Mouse (Mus musculus) testis, adult 2 months (tissue): ENCODE measurements around the gene Pik3ip1. TPM values are rescaled to one million over a fixed set of nuclear protein-coding genes. Genes with fewer than 3 reads are reported as not detected.

Source experiments
- H3K27ac ChIP-seq: fragments of 200-500 bp; 2 replicates; pipeline ENCODE4 v1.5.1; 2012; ENCODE audit warnings: low read depth, low read length; ENCODE audit not compliant: control insufficient read depth, insufficient read depth
- H3K27me3 ChIP-seq: fragments of 200-500 bp; 2 replicates; pipeline ENCODE4 v1.6.1; 2012; ENCODE audit warnings: mild to moderate bottlenecking, low read length, moderate library complexity; ENCODE audit not compliant: control insufficient read depth, insufficient read depth
- H3K36me3 ChIP-seq: fragments of 200-500 bp; 2 replicates; pipeline ENCODE4 v1.6.1; 2012; ENCODE audit warnings: mild to moderate bottlenecking, low read length; ENCODE audit not compliant: control insufficient read depth, insufficient read depth
- H3K4me1 ChIP-seq: fragments of 200-500 bp; 2 replicates; pipeline ENCODE4 v1.6.1; 2012; ENCODE audit warnings: low read length; ENCODE audit not compliant: control insufficient read depth, insufficient read depth
- H3K4me3 ChIP-seq: fragments of 200-500 bp; 2 replicates; pipeline ENCODE4 v1.5.1; 2012; ENCODE audit warnings: low read depth, mild to moderate bottlenecking, low read length, moderate library complexity, mixed read lengths; ENCODE audit not compliant: control insufficient read depth
- CTCF ChIP-seq: fragments of 200-500 bp; IDR thresholded peaks from 2 replicates; pipeline ENCODE4 v1.5.1; 2012; ENCODE audit warnings: low read depth, mild to moderate bottlenecking, inconsistent platforms, low read length, moderate library complexity; ENCODE audit not compliant: control insufficient read depth, insufficient read depth, insufficient replicate concordance
- POLR2A ChIP-seq: fragments of 200-500 bp; IDR thresholded peaks from 2 replicates; pipeline ENCODE4 v1.6.1; 2012; ENCODE audit warnings: low read depth, mild to moderate bottlenecking, inconsistent platforms, low read length, moderate library complexity; ENCODE audit not compliant: control insufficient read depth
- polyA plus RNA-seq: library from polyadenylated mRNA; depleted of rRNA; stranded (reverse); fragments of >200 nt; gene quantifications from 2 replicates; pipeline ENCODE4 v1.2.3, GENCODE M21; 2012

Pik3ip1 gene
- polyA plus RNA-seq, 1 experiment, result 146 TPM

- Histone ChIP-seq H3K4me3 (no peak overlapping the region), H3K27me3 (no peaks in the 10 kb centered on the region), H3K36me3 (no peaks in the 10 kb centered on the region), H3K4me1 (no peaks in the 10 kb centered on the region), H3K27ac (no peak overlapping the region)
- TF ChIP-seq POLR2A (no peak), CTCF (no peak)
Measured at GRCm38 (mm10) chr11:3302792-3303191, 27.4 kb upstream of the Pik3ip1 start.

- no peak overlapping the region for H3K4me3 ChIP-seq
- no peaks in the 10 kb centered on the region for H3K4me1 ChIP-seq
- H3K36me3 ChIP-seq, result no peaks in the 10 kb centered on the region
- H3K27me3 ChIP-seq, result no peaks in the 10 kb centered on the region
- no peak overlapping the region for H3K27ac ChIP-seq
- no peak for TF ChIP-seq CTCF
- no peak for TF ChIP-seq POLR2A
Measured at GRCm38 (mm10) chr11:3305821-3306220, 24.4 kb upstream of the Pik3ip1 start.

GRCm38 (mm10) chr11:3307875-3308274 lies 22.3 kb upstream of the Pik3ip1 start:
- Histone ChIP-seq H3K4me1 (no peaks in the 10 kb centered on the region), H3K36me3 (no peaks in the 10 kb centered on the region), H3K4me3 (no peak overlapping the region), H3K27ac (no peak overlapping the region), H3K27me3 (no peaks in the 10 kb centered on the region)
- TF ChIP-seq CTCF (no peak), POLR2A (no peak)

GRCm38 (mm10) chr11:3309884-3310283 lies 20.3 kb upstream of the Pik3ip1 start:
- Histone ChIP-seq H3K4me1 (no peaks in the 10 kb centered on the region), H3K36me3 (no peaks in the 10 kb centered on the region), H3K27ac (no peak overlapping the region), H3K27me3 (no peaks in the 10 kb centered on the region), H3K4me3 (no peak overlapping the region)
- no peak for TF ChIP-seq POLR2A
- TF ChIP-seq CTCF, result no peak

GRCm38 (mm10) chr11:3310789-3311585 lies 19.2 kb upstream of the Pik3ip1 start:
- no peaks in the 10 kb centered on the region for H3K27me3 ChIP-seq
- no peaks in the 10 kb centered on the region for H3K4me1 ChIP-seq
- H3K36me3 ChIP-seq, result no peaks in the 10 kb centered on the region
- TF ChIP-seq POLR2A, result no peak
- no peak for TF ChIP-seq CTCF
- H3K4me3 ChIP-seq, result no peak overlapping the region
- no peak overlapping the region for H3K27ac ChIP-seq

GRCm38 (mm10) chr11:3311586-3312347 lies 18.4 kb upstream of the Pik3ip1 start:
- Histone ChIP-seq H3K4me3 (no peak overlapping the region), H3K27me3 (no peaks in the 10 kb centered on the region), H3K36me3 (no peaks in the 10 kb centered on the region), H3K4me1 (no peaks in the 10 kb centered on the region), H3K27ac (no peak overlapping the region)
- TF ChIP-seq CTCF (no peak), POLR2A (no peak)

- no peaks in the 10 kb centered on the region for H3K4me1 ChIP-seq
- TF ChIP-seq POLR2A (no peak), CTCF (no peak)
- no peaks in the 10 kb centered on the region for H3K36me3 ChIP-seq
Measured at GRCm38 (mm10) chr11:3313294-3313693, 16.9 kb upstream of the Pik3ip1 start.

GRCm38 (mm10) chr11:3314148-3314547 lies 16.1 kb upstream of the Pik3ip1 start:
- Histone ChIP-seq H3K4me1 (no peaks in the 10 kb centered on the region), H3K36me3 (no peaks in the 10 kb centered on the region), H3K4me3 (no peak overlapping the region), H3K27ac (no peak overlapping the region), H3K27me3 (no peaks in the 10 kb centered on the region)
- TF ChIP-seq CTCF, result peak; percentile 68; the same call in 1 of the 2 replicates
- no peak for TF ChIP-seq POLR2A

More at GRCm38 (mm10) chr11:3313294-3313693, 16.9 kb upstream of the Pik3ip1 start:
- no peak overlapping the region for H3K4me3 ChIP-seq
- no peak overlapping the region for H3K27ac ChIP-seq
- H3K27me3 ChIP-seq, result no peaks in the 10 kb centered on the region
